Mouse (Mus musculus): ENCODE measurements at regions not wholly inside any gene's neighbourhood (a gene's known extent, or its start where the extent isn't known, plus 50 kb on each side); places are given as distances from the start of the nearest gene placed in this dataset.

- TF ChIP-seq HCFC1 (IDR thresholded peaks at IDR 0.05; ENCODE audit: low read depth, low read length), result no peak
- no peak for TF ChIP-seq POLR2AphosphoS2 (IDR thresholded peaks at IDR 0.05; ENCODE audit: low read depth, low read length)
- peak; percentile 15 to 59; a peak in 2 of 4 replicates for TF ChIP-seq CTCF (conservative IDR thresholded peaks at IDR 0.05 in 1 of 2, IDR thresholded peaks at IDR 0.05 in 1 of 2; ENCODE audit: low read depth in 2 of 2, low read length in 2 of 2)
- no peak for TF ChIP-seq EP300 (IDR thresholded peaks at IDR 0.05; ENCODE audit: low read length)
- TF ChIP-seq TBP (conservative IDR thresholded peaks at IDR 0.05; ENCODE audit: low read depth, low read length), result no peak
- no peak for TF ChIP-seq ELF1 (IDR thresholded peaks at IDR 0.05; ENCODE audit: low read depth, low read length)
- peak; percentile 48 for TF ChIP-seq RAD21 (IDR thresholded peaks at IDR 0.05; ENCODE audit: low read depth, low read length)
- TF ChIP-seq SMC3 (IDR thresholded peaks at IDR 0.05; ENCODE audit: low read depth, low read length), result peak; percentile 60
- Histone ChIP-seq H3K4me3 (replicated peaks in 1 of 3; ENCODE audit: low read depth in 2 of 3, low read length in 2 of 3, poor library complexity in 1 of 3) (no peak overlapping the region), H3K36me3 (replicated peaks in 1 of 2; ENCODE audit: control insufficient read depth in 1 of 2, insufficient read depth in 1 of 2, low read length in 1 of 2) (no peaks in the 10 kb centered on the region), H3K9ac (ENCODE audit: insufficient read depth, low read depth) (no peak overlapping the region), H3K4me1 (ENCODE audit: control insufficient read depth in 1 of 2, insufficient read depth in 2 of 2) (no peaks in the 10 kb centered on the region), H3K9me3 (replicated peaks; ENCODE audit: low read length) (no peaks in the 10 kb centered on the region), H3K79me2 (replicated peaks; ENCODE audit: control insufficient read depth, extremely low read depth, insufficient read depth, poor library complexity, severe bottlenecking) (no peaks in the 10 kb centered on the region), H3K27ac (ENCODE audit: insufficient read depth, low read depth) (no peak overlapping the region), H3K4me2 (ENCODE audit: insufficient read depth, low read depth, poor library complexity, severe bottlenecking) (no peak overlapping the region), H3K27me3 (replicated peaks) (no peaks in the 10 kb centered on the region)
- dilution Hi-C loops (cut with MboI; ENCODE audit: extremely low pct_ligation_motif_present, extremely low pct_unique_long_range_greater_than_20kb, low sequenced_read_pairs) (no loop called here), in situ Hi-C loops (cut with MboI; ENCODE audit: low pct_ligation_motif_present, low pct_unique_long_range_greater_than_20kb, low sequenced_read_pairs) (loop anchor here (25.0 kb wide), 1 partner anchor 435 kb away; no protein-coding TSS in a partner anchor)
- DNase-seq (ENCODE audit: extremely low read depth), result peak; percentile 40
Measured at GRCm38 (mm10) chr9:26121986-26122385, 611.5 kb upstream of the B3gat1 start.

- dilution Hi-C loops (cut with MboI; ENCODE audit: extremely low pct_ligation_motif_present, extremely low pct_unique_long_range_greater_than_20kb, low sequenced_read_pairs) (no loop called here), in situ Hi-C loops (cut with MboI; ENCODE audit: low pct_ligation_motif_present, low pct_unique_long_range_greater_than_20kb, low sequenced_read_pairs) (no loop called here)
- Histone ChIP-seq H3K79me2 (replicated peaks; ENCODE audit: control insufficient read depth, extremely low read depth, insufficient read depth, poor library complexity, severe bottlenecking) (no peaks in the 10 kb centered on the region), H3K9ac (ENCODE audit: insufficient read depth, low read depth) (no peak overlapping the region), H3K4me3 (replicated peaks in 1 of 3; ENCODE audit: low read depth in 2 of 3, low read length in 2 of 3, poor library complexity in 1 of 3) (no peak overlapping the region), H3K27ac (ENCODE audit: insufficient read depth, low read depth) (no peak overlapping the region), H3K9me3 (replicated peaks; ENCODE audit: low read length) (no peaks in the 10 kb centered on the region), H3K4me1 (ENCODE audit: control insufficient read depth in 1 of 2, insufficient read depth in 2 of 2) (no peaks in the 10 kb centered on the region), H3K36me3 (replicated peaks in 1 of 2; ENCODE audit: control insufficient read depth in 1 of 2, insufficient read depth in 1 of 2, low read length in 1 of 2) (no peaks in the 10 kb centered on the region), H3K4me2 (ENCODE audit: insufficient read depth, low read depth, poor library complexity, severe bottlenecking) (no peak overlapping the region), H3K27me3 (replicated peaks) (no peaks in the 10 kb centered on the region)
- no peak for TF ChIP-seq CTCF (conservative IDR thresholded peaks at IDR 0.05 in 1 of 2, IDR thresholded peaks at IDR 0.05 in 1 of 2; ENCODE audit: low read depth in 2 of 2, low read length in 2 of 2)
- TF ChIP-seq SMC3 (IDR thresholded peaks at IDR 0.05; ENCODE audit: low read depth, low read length), result no peak
- no peak for TF ChIP-seq PAX5 (IDR thresholded peaks at IDR 0.05; ENCODE audit: low read length)
- TF ChIP-seq EP300 (IDR thresholded peaks at IDR 0.05; ENCODE audit: low read length), result no peak
- TF ChIP-seq MAZ (IDR thresholded peaks at IDR 0.05; ENCODE audit: low read depth, low read length), result no peak
- TF ChIP-seq ZC3H11A (IDR thresholded peaks at IDR 0.05; ENCODE audit: low read depth, low read length), result no peak
- no peak for TF ChIP-seq RAD21 (IDR thresholded peaks at IDR 0.05; ENCODE audit: low read depth, low read length)
- no peak for TF ChIP-seq USF1 (IDR thresholded peaks at IDR 0.05; ENCODE audit: low read depth, low read length)
- TF ChIP-seq UBTF (IDR thresholded peaks at IDR 0.05; ENCODE audit: low read depth, low read length), result no peak
- no peak for TF ChIP-seq ZMIZ1 (IDR thresholded peaks at IDR 0.05; ENCODE audit: low read depth, low read length)
- no peak for TF ChIP-seq POLR2A (IDR thresholded peaks at IDR 0.05; ENCODE audit: low read depth, low read length)
- TF ChIP-seq ZKSCAN1 (IDR thresholded peaks at IDR 0.05; ENCODE audit: borderline replicate concordance, low read depth, low read length), result no peak
- no peak for TF ChIP-seq TCF12 (IDR thresholded peaks at IDR 0.05; ENCODE audit: low read depth, low read length)
- no peak for TF ChIP-seq NRF1 (IDR thresholded peaks at IDR 0.05; ENCODE audit: low read depth, low read length)
- no peak for TF ChIP-seq CHD1 (IDR thresholded peaks at IDR 0.05; ENCODE audit: low read depth, low read length)
- no peak for TF ChIP-seq MEF2A (IDR thresholded peaks at IDR 0.05; ENCODE audit: borderline replicate concordance, low read depth, low read length)
- TF ChIP-seq ETS1 (conservative IDR thresholded peaks at IDR 0.05; ENCODE audit: low read depth, low read length), result no peak
- no peak for TF ChIP-seq ELF1 (IDR thresholded peaks at IDR 0.05; ENCODE audit: low read depth, low read length)
- no peak for DNase-seq (ENCODE audit: extremely low read depth)
Measured at GRCm38 (mm10) chr9:26134587-26134986, 598.9 kb upstream of the B3gat1 start.
